19 mouse cellular contexts compared by ENCODE assay signal in genomic region chr1:128830671-128831240, GRCm38 (mm10).
A peak's percentile ranks its signal among the peaks of the same experiment; 100 is the strongest.
DNase-seq lines count a peak whose midpoint lies in the region; ATAC-seq lines count a peak whose summit lies in the region.
"Had no signal": no experiment of that assay in that cellular context is flagged by ENCODE, and none has a peak within 500 bp of the region (broad histone marks: within the 10 kb centered on the region; RNA-seq: fewer than 3 reads in every experiment).

No protein-coding gene starts in this region.

- ATAC-seq in CD4-positive, CD25-positive, alpha-beta regulatory T cell, adult 4 months = peak; percentile 26
- ATAC-seq: forebrain, embryonic 14.5 days; forebrain, embryonic 16.5 days had no signal

- peak; percentile 53 for DNase-seq in heart, adult 11 months
- no peak for DNase-seq in heart, postnatal 4 days
- DNase-seq in induced T-regulatory cell, adult 2 months (ENCODE audit: low read depth) = peak; percentile 78
- DNase-seq in lung, adult 18-20 months = no peak
- DNase-seq in thymus, postnatal 0 days (ENCODE audit: low spot score) = no peak
- no peak for DNase-seq in right cerebral cortex, postnatal 25 days
- DNase-seq: adrenal gland, adult 8-10 months; adrenal gland, postnatal 14 days; adrenal gland, postnatal 36 days; B cell, adult 2 months; cerebellum, adult 11-12 months; cerebellum, adult 2 months; cerebellum, adult 9-10 months; cerebellum, postnatal 10 days; cerebellum, postnatal 36 days; embryo, embryonic 11 days had no signal

Comparison
In these comparisons a context has a peak if more than half of its experiments do, and no peak if none do; other contexts are left out.
1. DNase-seq: peak in heart, adult 11 months (single experiment) and induced T-regulatory cell, adult 2 months (single experiment); none in heart, postnatal 4 days (single experiment), lung, adult 18-20 months (0 of 2), thymus, postnatal 0 days (single experiment) and right cerebral cortex, postnatal 25 days (single experiment).